Mouse (Mus musculus): ENCODE results near the gene D130040H23Rik. TPM values are rescaled to one million over a fixed set of nuclear protein-coding genes. Genes with fewer than 3 reads are reported as not detected.
"Not testable (repeated sequence)": the region's sequence is repeated elsewhere in the genome, so short reads cannot be mapped to it uniquely, and the experiment has no call there.

The D130040H23Rik gene
- 0.99 and 1.0 TPM in 2 replicates for polyA plus RNA-seq (2015; fragmentation: Nextera tagmentation; extraction: Ambion mirVana)

DNA sequence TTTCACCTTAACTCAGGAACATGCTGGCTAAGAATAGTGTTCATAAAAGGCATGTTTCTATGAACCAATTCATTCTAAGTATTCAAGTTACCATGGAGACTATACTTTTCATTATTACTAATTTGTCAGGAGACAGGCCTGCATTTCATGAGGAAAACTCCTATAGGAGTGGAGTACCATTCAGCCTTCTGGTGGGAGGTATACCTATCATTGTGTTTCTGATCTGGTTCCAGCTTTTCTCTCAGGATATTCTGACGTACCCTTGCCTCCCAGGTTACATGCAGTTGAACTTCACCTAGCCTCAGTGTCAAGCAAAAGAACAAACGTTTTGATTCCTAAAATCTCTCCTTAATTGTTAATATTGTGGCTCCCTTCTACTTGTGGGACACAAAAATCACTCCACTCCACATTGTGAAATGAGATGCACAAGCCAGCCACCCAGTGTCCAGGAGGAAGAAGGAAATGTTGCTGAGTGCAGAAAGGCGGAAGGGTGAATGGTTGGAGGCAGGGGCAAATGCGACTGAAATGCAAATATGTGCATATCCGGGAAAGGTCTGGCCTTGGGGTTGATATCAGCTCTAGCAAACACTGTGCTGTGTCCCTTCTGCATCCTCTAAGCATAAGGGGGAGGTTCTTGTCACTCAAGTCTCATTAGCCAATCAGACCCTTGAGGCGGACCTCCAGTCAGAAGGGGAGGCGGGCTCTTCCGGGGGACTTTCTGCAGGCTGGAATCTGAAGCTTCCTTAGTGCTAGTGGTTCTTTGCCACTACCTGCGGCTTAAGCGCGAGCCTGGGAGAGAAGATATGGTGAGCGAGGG, at the start of gene D130040H23Rik:
Gene D130040H23Rik (plus strand): TSS at position 695 of the 817 bp plus-strand sequence.
- peaks cover 14% of the 10 kb centered on the region for H3K4me1 ChIP-seq (replicated peaks)
- H3K9me3 ChIP-seq (replicated peaks), result no peaks in the 10 kb centered on the region
- H3K27ac ChIP-seq (replicated peaks), result peak within 1 kb of the TSS; percentile 55
- H3K36me3 ChIP-seq (replicated peaks), result no peaks in the 10 kb centered on the region
- peak within 1 kb of the TSS; percentile 51 for H3K9ac ChIP-seq
- WGBS (ENCODE audit: insufficient replicate concordance), result 6% methylated on average over 12 of the region's 12 CpGs
- peak within 1 kb of the TSS; percentile 65 for H3K4me2 ChIP-seq
- no peaks in the 10 kb centered on the region for H3K27me3 ChIP-seq
- peak; percentile 93 for ATAC-seq (ENCODE audit: insufficient read depth)
- peak within 1 kb of the TSS; percentile 59 for H3K4me3 ChIP-seq (replicated peaks)

DNA sequence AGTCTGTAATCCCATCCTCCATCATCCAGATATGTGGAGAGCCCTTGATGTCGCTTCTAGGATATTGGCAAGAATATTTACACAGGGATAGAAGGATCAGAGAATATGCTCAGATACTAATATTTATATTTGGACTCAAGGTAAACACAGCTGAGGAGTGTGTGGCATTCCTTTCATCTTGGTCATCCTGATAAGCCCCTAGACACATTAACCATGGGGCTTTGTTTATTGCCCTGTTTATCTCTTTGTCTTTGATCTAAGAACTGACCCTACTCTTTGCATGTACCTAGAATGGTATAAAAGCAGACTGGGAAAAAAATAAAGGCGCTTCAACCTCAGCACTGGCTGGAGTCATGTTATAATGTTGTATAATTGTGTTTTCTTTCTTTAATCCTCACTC, 28.3 kb upstream of the D130040H23Rik start:
- Histone ChIP-seq H3K36me3 (replicated peaks) (no peaks in the 10 kb centered on the region), H3K9ac (no peak overlapping the region), H3K4me2 (no peak overlapping the region), H3K9me3 (replicated peaks) (no peaks in the 10 kb centered on the region), H3K4me1 (replicated peaks) (no peaks in the 10 kb centered on the region), H3K27ac (replicated peaks) (no peak overlapping the region), H3K4me3 (replicated peaks) (no peak overlapping the region), H3K27me3 (no peaks in the 10 kb centered on the region)
- 61% methylated on average over 2 of the region's 2 CpGs for WGBS (ENCODE audit: insufficient replicate concordance)
- ATAC-seq (ENCODE audit: insufficient read depth), result no peak

DNA sequence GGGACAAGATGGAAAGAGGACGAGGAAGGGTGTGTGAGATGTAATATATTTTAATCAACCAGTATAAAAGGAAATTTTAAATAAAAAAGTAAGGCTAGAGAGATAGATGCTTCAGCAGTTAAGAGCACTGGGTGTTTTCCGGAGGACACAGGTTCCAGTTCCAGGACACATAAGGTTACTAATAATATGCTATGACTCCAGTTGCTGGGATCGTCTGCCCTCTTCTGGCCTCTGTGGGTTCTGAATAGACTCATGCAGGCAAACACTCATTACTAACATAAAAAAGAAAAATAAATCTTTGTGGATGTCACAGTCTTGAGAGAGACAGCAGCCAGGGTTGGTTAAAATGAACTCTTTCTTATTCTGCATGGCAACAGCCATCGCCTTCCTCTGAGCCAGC, 2.4 kb upstream of the D130040H23Rik start:
- Histone ChIP-seq H3K4me3 (replicated peaks) (no peak overlapping the region), H3K36me3 (replicated peaks) (no peaks in the 10 kb centered on the region), H3K9me3 (replicated peaks) (no peaks in the 10 kb centered on the region), H3K4me1 (replicated peaks) (peaks cover 14% of the 10 kb centered on the region), H3K9ac (no peak overlapping the region), H3K27me3 (no peaks in the 10 kb centered on the region), H3K4me2 (no peak overlapping the region), H3K27ac (replicated peaks) (no peak overlapping the region)
- WGBS (ENCODE audit: insufficient replicate concordance), result 48% methylated on average over 4 of the region's 4 CpGs
- no peak for ATAC-seq (ENCODE audit: insufficient read depth)

DNA sequence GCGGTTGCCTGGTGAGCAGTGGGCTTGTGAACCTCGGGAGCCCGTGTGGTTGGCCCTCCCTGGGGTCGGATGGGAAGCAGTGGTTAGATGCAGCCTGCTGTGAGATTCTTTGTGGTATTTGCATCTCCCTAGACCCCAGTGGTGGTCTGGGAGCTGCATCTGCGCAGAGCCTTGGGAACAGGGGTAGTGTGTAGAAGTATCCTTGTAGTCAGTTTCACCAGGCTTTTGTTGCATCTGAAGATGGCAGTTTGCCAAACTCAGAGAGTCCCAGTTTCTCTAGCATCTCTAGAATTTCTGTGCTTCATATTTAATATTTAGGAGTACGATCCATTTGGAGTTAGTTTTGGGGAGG, 299 bp downstream of the D130040H23Rik start:
- peak overlapping the region; percentile 51 for H3K9ac ChIP-seq
- no peaks in the 10 kb centered on the region for H3K36me3 ChIP-seq (replicated peaks)
- H3K9me3 ChIP-seq (replicated peaks), result no peaks in the 10 kb centered on the region
- peak overlapping the region; percentile 59 for H3K4me3 ChIP-seq (replicated peaks)
- peak overlapping the region; percentile 65 for H3K4me2 ChIP-seq
- no peak; the same call in 1 of the 2 replicates for ATAC-seq (ENCODE audit: insufficient read depth)
- peaks cover 14% of the 10 kb centered on the region for H3K4me1 ChIP-seq (replicated peaks)
- no peaks in the 10 kb centered on the region for H3K27me3 ChIP-seq
- H3K27ac ChIP-seq (replicated peaks), result peak overlapping the region; percentile 55
- 11% methylated on average over 6 of the region's 6 CpGs for WGBS (ENCODE audit: insufficient replicate concordance)

DNA sequence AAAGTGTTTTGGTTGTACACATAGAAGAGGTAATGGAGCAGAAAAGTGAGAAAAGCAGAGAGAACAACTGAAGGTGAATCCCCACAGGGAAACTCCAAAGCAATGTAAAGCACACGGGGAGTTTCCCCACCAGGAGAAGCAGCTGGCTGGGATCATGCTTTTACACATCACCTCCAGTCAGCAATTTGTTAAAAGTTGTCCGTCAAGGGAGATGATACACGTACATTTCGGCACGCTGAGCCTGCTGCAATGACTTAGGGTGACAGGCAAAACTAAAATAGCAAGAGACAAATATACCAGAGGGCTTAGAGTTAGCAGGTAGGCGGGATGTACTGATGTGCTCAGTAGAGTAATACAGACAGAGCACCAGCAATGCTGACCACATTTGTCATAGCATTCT, 1.6 kb downstream of the D130040H23Rik start:
- H3K4me1 ChIP-seq (replicated peaks), result peaks cover 14% of the 10 kb centered on the region
- H3K27me3 ChIP-seq, result no peaks in the 10 kb centered on the region
- ATAC-seq (ENCODE audit: insufficient read depth), result no peak
- no peak overlapping the region for H3K4me3 ChIP-seq (replicated peaks)
- no peaks in the 10 kb centered on the region for H3K9me3 ChIP-seq (replicated peaks)
- 72% methylated on average over 6 of the region's 6 CpGs for WGBS (ENCODE audit: insufficient replicate concordance)
- no peak overlapping the region for H3K4me2 ChIP-seq
- H3K27ac ChIP-seq (replicated peaks), result no peak overlapping the region
- no peak overlapping the region for H3K9ac ChIP-seq
- H3K36me3 ChIP-seq (replicated peaks), result no peaks in the 10 kb centered on the region

DNA sequence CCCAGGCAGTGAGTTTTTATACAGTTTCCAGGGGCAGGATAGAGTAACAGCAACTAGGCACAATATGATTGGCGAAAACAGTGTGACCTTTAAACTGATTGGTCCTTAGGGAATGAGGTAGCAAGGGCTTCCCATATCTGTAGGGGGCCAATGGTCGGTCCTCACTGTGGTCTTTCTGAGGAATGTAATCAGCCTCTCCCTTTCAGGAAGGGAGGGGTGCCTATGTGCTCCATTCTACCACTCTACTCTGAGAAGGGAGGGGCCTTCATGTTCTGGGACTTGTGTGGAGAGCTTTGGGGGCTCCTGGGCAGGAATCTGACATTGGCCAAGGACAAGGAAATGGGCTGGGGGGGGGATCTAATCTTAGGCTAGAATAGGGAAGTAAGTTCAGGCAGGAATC, 53.9 kb downstream of the D130040H23Rik start:
- no peak for ATAC-seq (ENCODE audit: insufficient read depth)
- no peaks in the 10 kb centered on the region for H3K36me3 ChIP-seq (replicated peaks)
- no peak overlapping the region for H3K4me3 ChIP-seq (replicated peaks)
- no peaks in the 10 kb centered on the region for H3K4me1 ChIP-seq (replicated peaks)
- H3K4me2 ChIP-seq, result no peak overlapping the region
- no peak overlapping the region for H3K9ac ChIP-seq
- no peaks in the 10 kb centered on the region for H3K27me3 ChIP-seq
- no peaks in the 10 kb centered on the region for H3K9me3 ChIP-seq (replicated peaks)
- no peak overlapping the region for H3K27ac ChIP-seq (replicated peaks)
- 52% methylated on average over 2 of the region's 2 CpGs for WGBS (ENCODE audit: insufficient replicate concordance)

DNA sequence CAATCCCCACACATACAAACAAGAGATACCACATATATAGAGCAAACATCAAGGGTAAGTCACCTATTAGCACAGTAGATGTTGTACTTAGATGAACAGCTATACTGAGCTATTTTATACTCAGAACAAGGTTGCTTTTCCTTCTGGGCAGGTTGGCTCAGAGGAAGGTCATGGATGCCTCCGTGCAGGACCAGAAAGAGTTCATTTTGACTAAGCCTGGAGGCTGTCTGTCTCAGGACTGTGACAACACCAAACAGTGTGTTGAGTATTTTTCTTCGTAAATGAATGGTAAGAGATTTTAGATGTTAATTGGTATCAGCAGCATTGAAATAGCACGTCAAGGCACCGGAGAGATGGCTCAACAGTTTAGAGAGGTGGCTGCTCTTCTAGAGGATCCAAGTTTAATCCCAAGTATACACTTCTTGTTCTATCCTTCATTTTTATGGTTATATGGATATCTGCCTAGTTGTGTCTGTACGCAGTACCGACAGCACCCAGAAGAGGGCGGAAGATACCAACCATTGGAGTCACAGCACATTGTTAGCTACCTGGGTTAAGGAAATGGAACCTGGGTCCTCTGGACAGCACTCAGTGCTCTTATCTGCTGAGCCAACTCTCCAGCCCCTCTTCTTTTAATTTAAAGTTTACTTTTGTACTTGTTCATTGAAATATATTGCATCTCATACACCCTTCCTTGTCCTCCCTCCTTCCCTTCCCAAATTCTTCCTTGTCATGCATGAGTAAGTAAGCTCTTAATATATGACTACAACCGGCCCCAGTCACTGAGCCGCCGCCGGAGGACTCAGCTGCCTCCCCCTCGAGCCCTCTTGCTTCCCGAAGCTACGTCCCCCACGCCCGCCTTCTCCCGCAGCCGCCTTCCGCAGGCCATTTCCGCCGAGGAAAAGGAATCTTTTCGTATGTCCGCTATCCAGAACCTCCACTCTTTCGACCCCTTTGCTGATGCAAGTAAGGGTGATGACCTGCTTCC, 57.7 kb downstream of the D130040H23Rik start:
- Histone ChIP-seq H3K27ac (replicated peaks) (no peak overlapping the region), H3K36me3 (replicated peaks) (no peaks in the 10 kb centered on the region), H3K4me3 (replicated peaks) (peak overlapping the region; percentile 34), H3K9ac (no peak overlapping the region), H3K4me1 (replicated peaks) (no peaks in the 10 kb centered on the region), H3K27me3 (no peaks in the 10 kb centered on the region), H3K4me2 (peak overlapping the region; percentile 59), H3K9me3 (replicated peaks) (no peaks in the 10 kb centered on the region)
- no peak for ATAC-seq (ENCODE audit: insufficient read depth)
- WGBS (ENCODE audit: insufficient replicate concordance), result 7% methylated on average over 24 of the region's 24 CpGs

DNA sequence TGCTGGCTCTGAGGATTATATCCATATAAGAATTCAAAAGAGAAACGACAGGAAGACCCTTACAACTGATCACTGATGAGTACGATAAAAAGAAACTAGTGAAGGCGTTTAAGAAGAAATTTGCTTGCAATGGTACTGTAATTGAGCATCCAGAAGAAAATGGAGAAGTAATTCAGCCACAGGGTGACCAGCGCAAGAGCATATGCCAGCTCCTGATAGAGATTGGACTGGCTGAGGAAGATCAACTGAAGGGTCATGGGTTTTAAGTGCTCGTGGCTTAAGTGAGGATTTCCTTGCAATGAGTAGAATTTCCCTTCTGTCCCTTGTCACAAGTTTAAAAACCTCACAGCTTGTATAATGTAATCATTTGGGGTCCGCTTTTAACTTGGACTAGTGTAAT, 58.4 kb downstream of the D130040H23Rik start:
- ATAC-seq (ENCODE audit: insufficient read depth); H3K36me3 ChIP-seq (replicated peaks); H3K27me3 ChIP-seq; H3K9me3 ChIP-seq (replicated peaks); H3K27ac ChIP-seq (replicated peaks); H3K4me1 ChIP-seq (replicated peaks); H3K9ac ChIP-seq: not testable (repeated sequence)
- H3K4me2 ChIP-seq, result peak overlapping the region; percentile 59
- 23% methylated on average over 6 of the region's 6 CpGs for WGBS (ENCODE audit: insufficient replicate concordance)
- H3K4me3 ChIP-seq (replicated peaks), result peak overlapping the region; percentile 34

Other genes starting within 250 kb of the D130040H23Rik start
- gene Zfp930, start 62.0 kb upstream of the D130040H23Rik start, polyA plus RNA-seq (2015; fragmentation: Nextera tagmentation; extraction: Ambion mirVana), result 7.4 and 8.1 TPM in 2 replicates
- not detected in 2 replicates for gene Gm9495, start 182.5 kb downstream of the D130040H23Rik start, polyA plus RNA-seq (2015; fragmentation: Nextera tagmentation; extraction: Ambion mirVana)